Mouse (Mus musculus) embryonic fibroblast, embryonic 13.5 days (primary cell): Measurements from ENCODE around the gene Nr1h4.

Experiments
- CTCF ChIP-seq: IDR thresholded peaks from 2 replicates; pipeline ENCODE4 v1.5.1; 2011; ENCODE audit warnings: mild to moderate bottlenecking, control low read depth, low read length, moderate library complexity, borderline replicate concordance; ENCODE audit not compliant: insufficient read depth
- POLR2A ChIP-seq: IDR thresholded peaks from 2 replicates; pipeline ENCODE4 v1.6.1; 2011; ENCODE audit warnings: low read depth, mild to moderate bottlenecking, control low read depth, low read length, moderate library complexity

DNA sequence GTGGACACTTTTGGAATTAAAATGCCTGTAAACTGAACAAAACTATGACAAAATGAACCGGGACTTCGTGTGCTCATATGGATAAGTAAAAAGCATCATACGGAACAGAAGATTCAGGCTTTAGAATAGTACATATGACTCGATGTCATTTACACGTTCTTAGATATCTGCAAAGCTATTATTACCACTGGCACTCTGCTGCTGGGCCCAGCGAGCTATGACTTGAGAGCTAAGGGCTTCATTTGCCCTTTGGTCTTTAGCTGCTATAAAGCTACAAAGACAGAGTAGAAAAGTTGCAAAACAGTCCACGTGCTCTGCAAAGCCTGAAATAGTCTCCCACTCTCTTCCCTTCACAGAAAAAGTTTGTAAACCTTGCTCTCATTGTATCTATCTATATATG, 10.9 kb downstream of the Nr1h4 start:
- TF ChIP-seq POLR2A (no peak), CTCF (no peak)
